Mouse (Mus musculus): ENCODE data around the gene Fam110a.

Gene Fam110a

DNA sequence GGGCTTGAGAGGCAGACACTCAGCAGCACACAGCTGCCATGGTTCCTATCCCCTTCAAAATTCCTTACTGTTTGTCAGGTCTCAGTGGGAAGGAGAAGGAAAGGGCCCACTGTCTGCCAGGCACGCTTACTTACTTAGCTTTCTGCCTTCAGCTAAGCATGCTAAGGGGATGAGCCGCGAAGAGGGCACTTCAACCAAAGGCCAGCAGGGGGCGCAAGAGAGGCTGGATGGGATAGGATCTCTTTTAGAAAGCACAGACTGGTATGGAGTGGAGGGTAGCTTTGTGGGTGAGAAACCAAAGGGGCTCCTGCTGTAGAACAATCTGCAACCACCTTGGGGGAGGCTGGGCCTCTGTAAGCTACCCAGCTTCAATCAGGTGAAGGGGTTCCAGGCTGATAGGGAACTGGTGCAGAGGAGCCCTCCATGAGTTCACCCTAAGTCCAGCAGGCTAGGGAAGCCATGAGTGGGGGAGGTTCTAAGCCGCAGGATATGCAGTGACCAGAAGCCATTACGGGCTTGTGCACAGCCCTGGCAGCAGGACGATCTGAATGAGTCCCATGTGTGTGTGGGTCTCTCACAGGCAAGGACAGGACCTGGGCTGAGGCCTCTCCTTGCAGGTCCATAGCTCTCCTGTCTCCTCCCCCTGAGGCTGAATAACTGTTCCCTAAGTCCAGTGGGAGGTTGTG lies 49.5 kb downstream of the Fam110a start:
- peak; percentile 66 for DNase-seq (ENCODE audit: low read depth)

- no peak for DNase-seq (ENCODE audit: low read depth)
Observed at GRCm38 (mm10) chr2:151927103-151927502, 52.9 kb downstream of the Fam110a start.

DNA sequence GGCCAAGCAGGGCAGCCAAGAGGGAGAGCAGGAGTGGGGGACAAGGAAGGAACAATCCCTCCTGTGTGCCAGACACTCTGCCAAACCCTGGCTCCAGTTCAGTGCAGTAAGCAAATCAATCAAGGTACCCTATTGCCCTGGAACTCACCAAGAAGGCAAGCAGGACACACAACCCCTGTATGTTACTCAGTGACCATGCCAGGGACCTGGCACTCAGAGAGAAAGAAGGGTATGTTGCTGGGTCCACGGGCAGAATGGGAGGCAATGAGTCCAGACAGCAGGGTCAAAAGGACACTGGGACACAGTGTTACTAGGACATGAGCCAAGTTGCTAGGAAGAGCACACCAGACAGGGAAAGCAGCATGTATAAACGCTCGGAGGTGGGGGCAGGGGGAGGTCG lies 54.3 kb downstream of the Fam110a start:
- no peak for DNase-seq (ENCODE audit: low read depth)

DNA sequence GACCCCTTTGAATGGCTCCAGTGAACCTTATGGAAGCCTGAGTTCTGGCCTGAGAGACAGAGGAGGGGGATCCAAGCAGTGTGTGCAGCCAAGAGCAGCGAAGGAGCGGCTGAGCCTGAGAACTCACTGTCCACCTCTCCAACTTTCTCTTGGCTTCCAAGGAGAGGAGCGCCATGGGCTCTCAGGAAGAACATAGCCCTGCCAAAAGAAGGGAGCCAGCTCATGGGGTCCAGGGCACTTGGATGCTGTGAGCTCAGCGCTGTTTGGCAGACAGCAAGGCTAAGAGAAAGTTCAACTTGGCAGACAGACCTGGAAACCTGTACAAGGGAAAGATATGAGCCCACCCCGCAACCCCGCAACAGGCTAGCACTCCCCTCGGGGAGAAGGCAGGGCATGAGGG lies 55.7 kb downstream of the Fam110a start:
- DNase-seq (ENCODE audit: low read depth): no peak

GRCm38 (mm10) chr2:151921596-151921995 lies 58.4 kb downstream of the Fam110a start:
- DNase-seq (ENCODE audit: low read depth): no peak

DNA sequence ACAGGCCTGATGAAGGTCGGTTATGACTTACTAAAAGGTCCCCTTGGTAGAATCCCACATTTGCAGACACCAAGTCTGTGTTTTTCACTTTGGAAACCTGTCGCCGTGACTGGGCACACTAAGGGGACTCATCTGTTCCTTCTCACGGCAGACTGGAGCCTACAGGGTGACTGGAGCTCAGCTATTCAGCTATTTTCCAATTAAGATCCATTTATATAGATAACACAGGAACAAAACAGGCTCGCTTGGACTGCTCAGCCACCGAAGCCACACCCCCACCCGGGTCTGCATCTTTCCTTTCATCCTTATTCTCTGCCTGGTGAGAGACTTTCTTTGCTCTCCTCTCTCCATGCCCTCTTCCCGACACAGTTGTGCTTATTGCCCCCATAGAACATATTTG lies 59.0 kb downstream of the Fam110a start:
- DNase-seq (ENCODE audit: low read depth): no peak
